Mouse (Mus musculus): ENCODE measurements around the gene Zfp979. TPM values are rescaled to one million over a fixed set of nuclear protein-coding genes. Genes with fewer than 3 reads are reported as not detected.
"Not testable (repeated sequence)": the region's sequence is repeated elsewhere in the genome, so short reads cannot be mapped to it uniquely, and the experiment has no call there.

Gene Zfp979
- polyA plus RNA-seq (2015; fragmentation: Nextera tagmentation; extraction: Ambion mirVana): 2.5 and 2.8 TPM in 2 replicates

DNA sequence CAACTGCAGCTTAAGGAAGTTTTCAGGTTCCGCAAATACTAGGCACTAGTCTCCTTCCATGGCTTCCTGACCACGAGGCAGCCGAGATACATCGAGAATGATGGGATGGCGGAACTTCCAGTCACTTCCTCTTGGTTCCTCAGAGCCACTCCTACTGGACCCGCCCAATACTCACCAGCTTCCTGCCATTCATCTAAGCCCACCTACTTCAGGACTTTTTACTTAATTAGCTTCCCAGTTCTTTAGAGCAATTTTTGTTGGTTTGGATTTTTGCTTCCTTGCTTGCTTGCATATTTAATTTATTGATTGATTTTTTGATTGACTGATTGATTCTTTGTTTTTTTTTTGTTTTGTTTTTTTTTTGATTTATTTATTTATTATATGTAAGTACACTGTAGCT is at the start of gene Zfp979:
Zfp979 (minus strand) TSS at position 101 of the 400 bp plus-strand sequence.
- H3K4me1 ChIP-seq; H3K4me2 ChIP-seq; ATAC-seq (ENCODE audit: insufficient number of reproducible peaks, low FRiP score, low TSS enrichment, low read depth); H3K9ac ChIP-seq; H3K9me3 ChIP-seq; H3K4me3 ChIP-seq; H3K27me3 ChIP-seq; H3K27ac ChIP-seq; H3K36me3 ChIP-seq: not testable (repeated sequence)
- WGBS: no CpG with 5 or more reads among the region's 6 CpGs

DNA sequence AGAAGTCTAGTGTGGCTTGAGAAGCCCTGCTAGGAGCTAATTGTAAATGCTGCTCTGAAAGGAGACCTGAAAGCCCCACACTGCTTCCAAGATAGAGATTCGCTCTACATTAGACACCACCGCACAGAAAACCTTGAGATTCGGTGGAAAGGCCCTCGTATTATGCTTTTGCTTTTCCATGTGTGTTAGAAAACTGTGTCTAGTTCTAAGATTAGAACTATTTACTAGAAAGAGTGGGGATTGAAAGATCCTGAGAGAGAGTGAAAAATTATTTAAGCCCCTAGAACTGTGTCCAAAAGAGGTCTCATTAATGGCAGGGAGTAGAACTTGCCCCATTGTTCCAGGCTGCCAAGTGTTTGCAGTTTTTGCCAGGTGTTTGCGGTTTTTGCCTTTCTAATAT is 12.9 kb upstream of the Zfp979 start:
- not testable (repeated sequence) for H3K27me3 ChIP-seq; H3K9me3 ChIP-seq; ATAC-seq (ENCODE audit: insufficient number of reproducible peaks, low FRiP score, low TSS enrichment, low read depth); H3K27ac ChIP-seq; H3K36me3 ChIP-seq; H3K4me2 ChIP-seq; H3K9ac ChIP-seq; H3K4me3 ChIP-seq; H3K4me1 ChIP-seq
- WGBS: 85% methylated on average over 5 of the region's 5 CpGs

DNA sequence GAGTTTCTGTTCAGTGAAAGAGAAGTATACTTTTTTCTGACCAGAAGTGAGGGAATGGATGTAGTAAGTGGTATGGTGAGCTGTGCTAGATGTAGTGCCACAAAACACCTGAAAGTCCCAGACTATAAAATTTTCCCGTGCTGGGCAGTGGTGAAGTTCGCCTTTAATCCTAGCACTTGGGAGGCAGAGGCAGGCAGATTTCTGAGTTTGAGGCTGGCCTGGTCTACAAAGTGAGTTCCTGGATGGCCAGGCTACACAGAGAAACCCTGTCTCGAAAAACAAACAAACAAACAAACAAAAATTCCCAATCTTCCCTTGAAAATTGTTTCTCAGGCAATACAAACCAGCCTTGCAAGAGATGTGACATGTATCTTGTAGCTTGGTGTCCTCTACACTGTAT is 5.1 kb upstream of the Zfp979 start:
- H3K4me2 ChIP-seq; ATAC-seq (ENCODE audit: insufficient number of reproducible peaks, low FRiP score, low TSS enrichment, low read depth): not testable (repeated sequence)

DNA sequence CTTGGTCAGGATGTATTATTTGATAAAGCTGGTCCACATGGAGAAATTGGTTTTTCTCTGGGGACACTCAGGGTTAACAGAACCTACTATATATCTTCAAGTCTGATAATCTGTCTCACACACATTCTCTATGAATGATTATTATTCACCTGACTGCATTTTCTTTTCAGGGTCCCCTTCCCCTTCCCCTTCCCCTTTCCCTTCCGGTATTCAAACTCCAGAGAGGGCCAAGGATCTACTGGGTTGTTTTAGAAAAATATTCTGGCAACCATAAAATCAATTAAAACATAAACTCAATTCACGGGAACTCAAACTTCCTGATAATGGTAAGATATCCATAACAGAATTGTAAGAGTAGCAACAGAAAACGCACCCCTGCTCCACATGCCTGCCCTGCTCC is 381 bp downstream of the Zfp979 start:
- peak; percentile 52; the same call in 1 of the 2 replicates for ATAC-seq (ENCODE audit: insufficient number of reproducible peaks, low FRiP score, low TSS enrichment, low read depth)
- H3K36me3 ChIP-seq, H3K9ac ChIP-seq, H3K27me3 ChIP-seq, H3K4me1 ChIP-seq, H3K27ac ChIP-seq, H3K4me2 ChIP-seq, H3K9me3 ChIP-seq, H3K4me3 ChIP-seq: not testable (repeated sequence)
- WGBS: 50% methylated on average over 2 of the region's 3 CpGs

More for the DNA sequence above, 5.1 kb upstream of the Zfp979 start:
- not testable (repeated sequence) for H3K9me3 ChIP-seq, H3K27ac ChIP-seq, H3K36me3 ChIP-seq, H3K27me3 ChIP-seq, H3K4me3 ChIP-seq, H3K4me1 ChIP-seq, H3K9ac ChIP-seq
- WGBS: no CpG with 5 or more reads among the region's 3 CpGs

DNA sequence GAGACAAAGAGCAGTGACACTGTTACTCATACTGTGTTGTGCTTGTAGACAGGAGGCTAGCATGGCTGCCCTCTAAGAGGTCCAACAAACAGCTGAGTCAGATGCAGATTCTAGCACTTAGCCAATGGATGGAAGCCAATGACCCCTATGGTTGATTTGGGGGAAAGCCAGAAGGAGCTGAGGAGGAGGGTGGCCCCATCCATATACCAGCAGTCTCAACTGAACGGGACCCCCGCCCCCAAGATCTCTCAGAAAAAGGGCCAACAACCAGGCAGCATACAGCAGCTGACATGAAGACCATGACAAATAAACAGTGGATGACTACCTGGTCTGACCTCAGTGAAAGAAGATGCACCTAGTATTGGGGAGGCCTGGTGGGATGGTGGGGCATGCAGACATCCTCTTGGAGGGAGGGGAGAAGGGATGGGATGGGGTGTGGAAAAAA is 8.5 kb downstream of the Zfp979 start:
- not testable (repeated sequence) for H3K27me3 ChIP-seq, H3K4me3 ChIP-seq, H3K9ac ChIP-seq, H3K27ac ChIP-seq, H3K36me3 ChIP-seq, H3K4me2 ChIP-seq, H3K4me1 ChIP-seq, H3K9me3 ChIP-seq
- peak; percentile 87 for ATAC-seq (ENCODE audit: insufficient number of reproducible peaks, low FRiP score, low TSS enrichment, low read depth)
- WGBS: no CpG with 5 or more reads among the region's 2 CpGs

DNA sequence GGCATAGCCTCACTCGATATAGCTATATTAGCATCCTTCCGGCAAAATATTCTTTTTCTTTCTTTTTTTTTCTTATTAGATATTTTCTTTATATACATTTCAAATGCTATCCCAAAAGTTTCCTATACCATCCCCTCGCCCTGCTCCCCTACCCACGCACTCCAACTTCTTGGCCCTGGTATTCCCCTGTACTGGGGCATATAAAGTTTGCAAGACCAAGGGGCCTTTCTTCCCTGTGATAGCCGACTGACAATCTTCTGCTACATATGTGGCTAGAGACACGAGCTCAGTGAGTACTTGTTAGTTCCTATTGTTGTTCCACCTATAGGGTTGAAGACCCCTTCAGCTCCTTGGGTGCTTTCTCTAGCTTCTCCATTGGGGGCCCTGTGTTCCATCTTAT is 35.8 kb downstream of the Zfp979 start:
- not testable (repeated sequence) for H3K4me1 ChIP-seq; H3K9ac ChIP-seq; ATAC-seq (ENCODE audit: insufficient number of reproducible peaks, low FRiP score, low TSS enrichment, low read depth); H3K4me3 ChIP-seq; H3K4me2 ChIP-seq; H3K36me3 ChIP-seq; H3K27ac ChIP-seq; H3K9me3 ChIP-seq; H3K27me3 ChIP-seq
- 82% methylated on average over 6 of the region's 6 CpGs for WGBS

DNA sequence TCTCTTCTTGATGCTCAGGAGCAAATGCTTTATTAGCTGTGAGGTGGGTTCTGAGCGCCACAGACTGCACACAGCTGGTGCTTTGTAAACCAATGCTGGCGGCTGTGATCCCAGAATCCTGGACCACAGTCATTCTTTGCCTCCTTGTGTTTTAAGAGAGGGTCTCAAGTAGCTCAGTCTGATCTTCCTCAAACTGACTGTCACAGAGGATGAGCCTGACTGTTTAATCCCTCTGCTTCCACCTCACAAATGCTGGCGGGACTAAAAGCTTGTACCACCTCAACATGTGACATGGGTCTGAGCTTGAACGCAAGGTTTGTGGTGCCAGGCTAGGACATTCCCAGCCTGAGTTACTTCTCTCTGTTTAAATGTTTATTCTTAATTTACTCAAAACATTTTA is 36.8 kb downstream of the Zfp979 start:
- Histone ChIP-seq H3K36me3 (no peaks in the 10 kb centered on the region), H3K27me3 (no peaks in the 10 kb centered on the region), H3K4me3 (no peak overlapping the region), H3K9me3 (peaks cover 6% of the 10 kb centered on the region; the same call in 1 of the 2 replicates), H3K27ac (no peak overlapping the region), H3K9ac (no peak overlapping the region), H3K4me1 (no peaks in the 10 kb centered on the region), H3K4me2 (no peak overlapping the region)
- no peak for ATAC-seq (ENCODE audit: insufficient number of reproducible peaks, low FRiP score, low TSS enrichment, low read depth)
- 77% methylated on average over 4 of the region's 4 CpGs for WGBS

DNA sequence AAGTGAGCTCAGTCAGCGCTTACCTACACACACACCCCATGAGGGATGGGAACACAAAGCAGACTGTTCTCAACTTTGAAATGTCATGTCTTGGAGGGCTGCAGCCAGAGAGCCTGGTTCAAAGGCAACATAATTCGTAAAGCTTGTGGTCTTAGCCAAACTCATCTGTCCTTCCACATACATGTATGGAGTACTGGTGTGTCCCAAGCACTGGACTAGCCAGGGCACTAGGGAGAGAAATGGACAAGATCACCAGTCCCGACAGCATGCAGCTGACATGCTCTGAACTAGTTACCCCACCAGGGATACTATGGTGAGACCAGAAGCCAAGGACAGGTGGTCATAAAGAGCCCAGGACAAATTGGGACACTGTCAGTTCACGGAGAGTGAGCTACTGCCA is 38.5 kb downstream of the Zfp979 start:
- H3K27ac ChIP-seq: no peak overlapping the region
- no peaks in the 10 kb centered on the region for H3K4me1 ChIP-seq
- no peaks in the 10 kb centered on the region for H3K27me3 ChIP-seq
- no peak overlapping the region for H3K4me2 ChIP-seq
- no peaks in the 10 kb centered on the region for H3K36me3 ChIP-seq
- H3K4me3 ChIP-seq: no peak overlapping the region
- peaks cover 6% of the 10 kb centered on the region; the same call in 1 of the 2 replicates for H3K9me3 ChIP-seq
- WGBS: 77% methylated on average over 4 of the region's 4 CpGs
- ATAC-seq (ENCODE audit: insufficient number of reproducible peaks, low FRiP score, low TSS enrichment, low read depth): no peak
- H3K9ac ChIP-seq: no peak overlapping the region

DNA sequence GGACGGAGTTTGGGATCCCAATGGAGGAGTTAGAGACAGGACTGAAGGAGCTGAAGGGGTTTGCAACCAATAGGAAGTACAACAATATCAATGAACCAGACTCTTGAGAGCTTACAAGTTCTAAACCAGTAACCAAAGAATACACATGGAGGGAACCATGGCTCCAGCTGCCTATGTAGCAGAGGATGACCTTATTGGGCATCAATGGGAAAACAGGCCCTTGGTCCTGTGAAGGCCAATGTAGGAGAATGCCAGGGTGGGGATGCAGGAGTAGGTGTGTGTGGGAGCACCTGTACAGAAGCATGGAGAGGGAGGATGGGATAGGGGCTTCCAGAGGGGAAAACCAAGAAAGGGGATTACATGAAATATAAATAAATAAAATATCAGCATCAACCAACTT is 40.4 kb downstream of the Zfp979 start:
- Histone ChIP-seq H3K27me3 (no peaks in the 10 kb centered on the region), H3K4me2 (no peak overlapping the region), H3K9ac (no peak overlapping the region), H3K4me3 (no peak overlapping the region), H3K9me3 (peaks cover 6% of the 10 kb centered on the region; the same call in 1 of the 2 replicates), H3K4me1 (no peaks in the 10 kb centered on the region), H3K36me3 (no peaks in the 10 kb centered on the region), H3K27ac (no peak overlapping the region)
- ATAC-seq (ENCODE audit: insufficient number of reproducible peaks, low FRiP score, low TSS enrichment, low read depth): no peak
- WGBS: 49% methylated on average over 1 of the region's 1 CpGs

DNA sequence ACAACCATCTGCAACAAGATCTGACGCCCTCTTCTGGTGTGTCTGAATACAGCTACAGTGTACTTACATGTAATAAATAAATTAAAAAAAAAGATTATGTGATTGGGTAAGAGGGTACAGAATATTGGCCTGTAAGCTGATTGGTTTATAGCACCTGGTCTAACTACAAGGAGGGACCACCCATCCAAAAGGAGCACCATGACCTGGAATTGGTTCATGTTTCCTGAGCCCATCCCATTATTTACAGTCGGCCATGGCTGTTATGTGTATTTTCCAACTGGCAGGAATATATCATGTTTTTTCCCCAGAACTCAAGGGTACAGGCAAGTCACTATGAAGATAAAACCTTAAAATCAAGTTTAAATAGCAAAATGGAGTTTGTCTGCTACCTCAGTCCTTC is 43.5 kb downstream of the Zfp979 start:
- no peak overlapping the region for H3K27ac ChIP-seq
- H3K9ac ChIP-seq: no peak overlapping the region
- ATAC-seq (ENCODE audit: insufficient number of reproducible peaks, low FRiP score, low TSS enrichment, low read depth): no peak
- H3K4me1 ChIP-seq: no peaks in the 10 kb centered on the region
- 57% methylated on average over 2 of the region's 2 CpGs for WGBS
- no peak overlapping the region for H3K4me3 ChIP-seq
- H3K27me3 ChIP-seq: no peaks in the 10 kb centered on the region
- no peaks in the 10 kb centered on the region for H3K36me3 ChIP-seq
- no peak overlapping the region for H3K4me2 ChIP-seq
- peaks cover 17% of the 10 kb centered on the region; the same call in 1 of the 2 replicates for H3K9me3 ChIP-seq

DNA sequence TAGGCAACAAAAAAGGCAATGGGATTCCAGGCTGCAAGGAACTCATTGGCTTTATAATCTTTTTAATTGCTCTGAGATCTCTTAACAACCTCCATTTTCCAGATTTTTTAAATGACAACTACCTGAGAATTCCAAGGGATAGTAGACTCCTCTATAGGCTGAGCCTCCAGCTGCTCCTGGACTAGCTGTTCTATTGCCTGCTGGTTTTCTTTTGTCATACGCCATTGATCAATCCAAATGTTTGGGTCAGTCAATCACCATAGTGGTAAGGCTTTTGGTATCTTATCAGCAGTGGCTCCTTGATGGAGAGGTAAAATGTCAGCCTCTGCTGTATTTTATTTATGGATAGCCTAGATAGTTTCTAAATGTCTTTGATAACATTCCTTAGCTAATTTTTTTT is 44.6 kb downstream of the Zfp979 start:
- Histone ChIP-seq H3K9ac (no peak overlapping the region), H3K27me3 (no peaks in the 10 kb centered on the region), H3K4me3 (no peak overlapping the region), H3K27ac (no peak overlapping the region), H3K9me3 (peaks cover 17% of the 10 kb centered on the region; the same call in 1 of the 2 replicates), H3K4me2 (no peak overlapping the region), H3K4me1 (no peaks in the 10 kb centered on the region), H3K36me3 (no peaks in the 10 kb centered on the region)
- no peak for ATAC-seq (ENCODE audit: insufficient number of reproducible peaks, low FRiP score, low TSS enrichment, low read depth)
- WGBS: 59% methylated on average over 1 of the region's 1 CpGs

DNA sequence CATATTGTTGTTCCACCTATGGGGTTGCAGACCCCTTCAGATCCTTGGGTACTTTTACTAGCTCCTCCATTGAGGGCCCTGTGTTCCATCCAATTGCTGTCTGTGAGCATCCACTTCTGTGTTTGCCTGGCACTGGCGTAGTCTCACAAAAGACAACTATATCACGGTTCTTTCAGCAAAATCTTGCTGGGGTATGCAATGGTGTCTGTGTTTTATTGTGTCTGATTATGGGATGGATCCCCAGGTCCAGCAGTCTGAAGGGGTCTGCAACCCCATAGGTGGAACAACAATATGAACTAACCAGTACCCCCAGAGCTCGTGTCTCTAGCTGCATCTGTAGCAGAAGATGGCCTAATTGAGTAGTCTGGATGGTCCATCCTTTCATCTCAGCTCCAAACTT is 47.7 kb downstream of the Zfp979 start:
- not testable (repeated sequence) for H3K4me1 ChIP-seq; H3K36me3 ChIP-seq; H3K27ac ChIP-seq; H3K4me3 ChIP-seq; H3K4me2 ChIP-seq; ATAC-seq (ENCODE audit: insufficient number of reproducible peaks, low FRiP score, low TSS enrichment, low read depth); H3K27me3 ChIP-seq; H3K9ac ChIP-seq
- WGBS: 78% methylated on average over 3 of the region's 3 CpGs
- H3K9me3 ChIP-seq: peaks cover 17% of the 10 kb centered on the region; the same call in 1 of the 2 replicates

All from limb, embryonic 15.5 days (tissue).